Mouse (Mus musculus): ENCODE results near the gene Ucn. TPM values are rescaled to one million over a fixed set of nuclear protein-coding genes. Genes with fewer than 3 reads are reported as not detected.
A peak's percentile ranks its signal among the peaks of the same experiment; 100 is the strongest.

Gene Ucn
- polyA plus RNA-seq, 1 experiment from 2014 or later = not detected

GRCm38 (mm10) chr5:31149781-31150180, 11.2 kb upstream of the Ucn start:
- Histone ChIP-seq H3K9me3 (no peaks in the 10 kb centered on the region), H3K9ac (no peak overlapping the region), H3K36me3 (peaks cover 24% of the 10 kb centered on the region), H3K4me2 (no peak overlapping the region), H3K27ac (no peak overlapping the region), H3K4me1 (replicated peaks) (peaks cover 13% of the 10 kb centered on the region), H3K27me3 (no peaks in the 10 kb centered on the region), H3K4me3 (no peak overlapping the region)
- ATAC-seq (ENCODE audit: low FRiP score) = no peak
- 90% methylated on average over 4 of the region's 4 CpGs for WGBS

- ATAC-seq (ENCODE audit: low FRiP score) = no peak
- WGBS = 11% methylated on average over 9 of the region's 9 CpGs
- Histone ChIP-seq H3K4me1 (replicated peaks) (peaks cover 24% of the 10 kb centered on the region), H3K9me3 (no peaks in the 10 kb centered on the region), H3K36me3 (peaks cover 14% of the 10 kb centered on the region), H3K9ac (0 out of 2 replicates have a peak overlapping the region, but pooled peaks have one; percentile 53), H3K27ac (no peak overlapping the region), H3K4me2 (peak overlapping the region; percentile 58; the same call in 1 of the 2 replicates), H3K4me3 (peak overlapping the region; percentile 38; the same call in 1 of the 2 replicates), H3K27me3 (peaks cover 66% of the 10 kb centered on the region)
Observed at GRCm38 (mm10) chr5:31138968-31139425, 368 bp upstream of the Ucn start.

GRCm38 (mm10) chr5:31137658-31138057, 971 bp downstream of the Ucn start:
- Histone ChIP-seq H3K4me3 (peak overlapping the region; percentile 38), H3K4me1 (replicated peaks) (peaks cover 24% of the 10 kb centered on the region), H3K36me3 (peaks cover 13% of the 10 kb centered on the region), H3K4me2 (peak overlapping the region; percentile 58), H3K9ac (0 out of 2 replicates have a peak overlapping the region, but pooled peaks have one; percentile 29), H3K27me3 (peaks cover 74% of the 10 kb centered on the region), H3K9me3 (no peaks in the 10 kb centered on the region), H3K27ac (no peak overlapping the region)
- no peak for ATAC-seq (ENCODE audit: low FRiP score)
- WGBS = under 1% methylated on average over 13 of the region's 13 CpGs

GRCm38 (mm10) chr5:31136730-31137424, 1.8 kb downstream of the Ucn start:
- peaks cover 80% of the 10 kb centered on the region for H3K27me3 ChIP-seq
- ATAC-seq (ENCODE audit: low FRiP score) = no peak
- H3K27ac ChIP-seq = no peak overlapping the region
- peaks cover 24% of the 10 kb centered on the region for H3K4me1 ChIP-seq (replicated peaks)
- no peaks in the 10 kb centered on the region for H3K9me3 ChIP-seq
- peak overlapping the region; percentile 38 for H3K4me3 ChIP-seq
- peaks cover 11% of the 10 kb centered on the region for H3K36me3 ChIP-seq
- 0 out of 2 replicates have a peak overlapping the region, but pooled peaks have one; percentile 29 for H3K9ac ChIP-seq
- H3K4me2 ChIP-seq = peak overlapping the region; percentile 58
- WGBS = 1% methylated on average over 33 of the region's 33 CpGs

- Histone ChIP-seq H3K4me1 (replicated peaks) (no peaks in the 10 kb centered on the region), H3K36me3 (no peaks in the 10 kb centered on the region), H3K9me3 (no peaks in the 10 kb centered on the region), H3K27me3 (0 out of 2 replicates have a peak, but pooled peaks cover 5% of the 10 kb centered on the region), H3K4me3 (no peak overlapping the region), H3K4me2 (no peak overlapping the region), H3K9ac (no peak overlapping the region), H3K27ac (no peak overlapping the region)
- WGBS = 39% methylated on average over 5 of the region's 5 CpGs
- ATAC-seq (ENCODE audit: low FRiP score) = no peak
Observed at GRCm38 (mm10) chr5:31126050-31126449, 12.6 kb downstream of the Ucn start.

- Histone ChIP-seq H3K4me2 (no peak overlapping the region), H3K9ac (no peak overlapping the region), H3K27me3 (no peaks in the 10 kb centered on the region), H3K27ac (no peak overlapping the region), H3K9me3 (no peaks in the 10 kb centered on the region), H3K36me3 (no peaks in the 10 kb centered on the region), H3K4me3 (no peak overlapping the region), H3K4me1 (replicated peaks) (no peaks in the 10 kb centered on the region)
- 46% methylated on average over 2 of the region's 2 CpGs for WGBS
- ATAC-seq (ENCODE audit: low FRiP score) = no peak
Observed at GRCm38 (mm10) chr5:31123481-31123880, 15.1 kb downstream of the Ucn start.

GRCm38 (mm10) chr5:31121111-31121510, 17.5 kb downstream of the Ucn start:
- Histone ChIP-seq H3K36me3 (no peaks in the 10 kb centered on the region), H3K4me1 (replicated peaks) (no peaks in the 10 kb centered on the region), H3K4me3 (no peak overlapping the region), H3K9ac (no peak overlapping the region), H3K4me2 (no peak overlapping the region), H3K9me3 (no peaks in the 10 kb centered on the region), H3K27me3 (peaks cover 9% of the 10 kb centered on the region), H3K27ac (no peak overlapping the region)
- WGBS = 85% methylated on average over 8 of the region's 8 CpGs
- ATAC-seq (ENCODE audit: low FRiP score) = no peak

- H3K36me3 ChIP-seq = no peaks in the 10 kb centered on the region
- H3K4me1 ChIP-seq (replicated peaks) = no peaks in the 10 kb centered on the region
- no peak overlapping the region for H3K4me3 ChIP-seq
- peaks cover 14% of the 10 kb centered on the region for H3K27me3 ChIP-seq
- H3K4me2 ChIP-seq = no peak overlapping the region
- 37% methylated on average over 10 of the region's 10 CpGs for WGBS
- no peaks in the 10 kb centered on the region for H3K9me3 ChIP-seq
- no peak for ATAC-seq (ENCODE audit: low FRiP score)
- no peak overlapping the region for H3K9ac ChIP-seq
- H3K27ac ChIP-seq = no peak overlapping the region
Observed at GRCm38 (mm10) chr5:31116912-31117311, 21.7 kb downstream of the Ucn start.

GRCm38 (mm10) chr5:31116354-31116753, 22.3 kb downstream of the Ucn start, which contains the start of gene Trim54:
TSS of gene Trim54 (plus strand) at chr5:31116712.
- ATAC-seq (ENCODE audit: low FRiP score) = no peak
- Histone ChIP-seq H3K4me1 (replicated peaks) (no peaks in the 10 kb centered on the region), H3K4me3 (no peak within 1 kb of the TSS), H3K36me3 (no peaks in the 10 kb centered on the region), H3K9ac (no peak within 1 kb of the TSS), H3K9me3 (no peaks in the 10 kb centered on the region), H3K27me3 (peaks cover 14% of the 10 kb centered on the region), H3K4me2 (no peak within 1 kb of the TSS), H3K27ac (no peak within 1 kb of the TSS)
- WGBS = 49% methylated on average over 3 of the region's 3 CpGs

- H3K4me2 ChIP-seq = no peak overlapping the region
- no peak overlapping the region for H3K9ac ChIP-seq
- H3K27me3 ChIP-seq = peaks cover 4% of the 10 kb centered on the region; the same call in 1 of the 2 replicates
- no peak overlapping the region for H3K27ac ChIP-seq
- WGBS = 40% methylated on average over 7 of the region's 7 CpGs
- H3K4me1 ChIP-seq (replicated peaks) = no peaks in the 10 kb centered on the region
- no peak for ATAC-seq (ENCODE audit: low FRiP score)
- H3K9me3 ChIP-seq = no peaks in the 10 kb centered on the region
- H3K4me3 ChIP-seq = no peak overlapping the region
- no peaks in the 10 kb centered on the region for H3K36me3 ChIP-seq
Observed at GRCm38 (mm10) chr5:31110781-31111180, 27.8 kb downstream of the Ucn start.

- no peak for ATAC-seq (ENCODE audit: low FRiP score)
Observed at GRCm38 (mm10) chr5:31108000-31108490, 30.6 kb downstream of the Ucn start, which contains the start of gene Slc30a3. TSS of gene Slc30a3 (minus strand) at chr5:31108237.

GRCm38 (mm10) chr5:31105814-31106335, 32.8 kb downstream of the Ucn start, which contains the start of gene Dnajc5g:
TSS of gene Dnajc5g (plus strand) at chr5:31106285.
- Histone ChIP-seq H3K27ac (no peak within 1 kb of the TSS), H3K27me3 (peaks cover 9% of the 10 kb centered on the region), H3K9ac (no peak within 1 kb of the TSS), H3K4me2 (no peak within 1 kb of the TSS), H3K9me3 (no peaks in the 10 kb centered on the region), H3K36me3 (no peaks in the 10 kb centered on the region), H3K4me3 (no peak within 1 kb of the TSS), H3K4me1 (replicated peaks) (no peaks in the 10 kb centered on the region)
- WGBS = 85% methylated on average over 9 of the region's 9 CpGs
- no peak for ATAC-seq (ENCODE audit: low FRiP score)

More at GRCm38 (mm10) chr5:31108000-31108490, 30.6 kb downstream of the Ucn start, which contains the start of gene Slc30a3:
- Histone ChIP-seq H3K4me2 (no peak within 1 kb of the TSS), H3K4me3 (no peak within 1 kb of the TSS), H3K4me1 (replicated peaks) (no peaks in the 10 kb centered on the region), H3K36me3 (no peaks in the 10 kb centered on the region), H3K27ac (no peak within 1 kb of the TSS), H3K27me3 (peaks cover 9% of the 10 kb centered on the region), H3K9ac (no peak within 1 kb of the TSS), H3K9me3 (no peaks in the 10 kb centered on the region)
- WGBS = 94% methylated on average over 18 of the region's 18 CpGs

All from hindbrain, embryonic 13.5 days (tissue).